Mouse (Mus musculus): ENCODE measurements around the gene Ubtd1. TPM values are rescaled to one million over a fixed set of nuclear protein-coding genes. Genes with fewer than 3 reads are reported as not detected.
A peak's percentile ranks its signal among the peaks of the same experiment; 100 is the strongest.

Gene Ubtd1
- polyA plus RNA-seq, 1 experiment from 2014 or later = 13.0 TPM

DNA sequence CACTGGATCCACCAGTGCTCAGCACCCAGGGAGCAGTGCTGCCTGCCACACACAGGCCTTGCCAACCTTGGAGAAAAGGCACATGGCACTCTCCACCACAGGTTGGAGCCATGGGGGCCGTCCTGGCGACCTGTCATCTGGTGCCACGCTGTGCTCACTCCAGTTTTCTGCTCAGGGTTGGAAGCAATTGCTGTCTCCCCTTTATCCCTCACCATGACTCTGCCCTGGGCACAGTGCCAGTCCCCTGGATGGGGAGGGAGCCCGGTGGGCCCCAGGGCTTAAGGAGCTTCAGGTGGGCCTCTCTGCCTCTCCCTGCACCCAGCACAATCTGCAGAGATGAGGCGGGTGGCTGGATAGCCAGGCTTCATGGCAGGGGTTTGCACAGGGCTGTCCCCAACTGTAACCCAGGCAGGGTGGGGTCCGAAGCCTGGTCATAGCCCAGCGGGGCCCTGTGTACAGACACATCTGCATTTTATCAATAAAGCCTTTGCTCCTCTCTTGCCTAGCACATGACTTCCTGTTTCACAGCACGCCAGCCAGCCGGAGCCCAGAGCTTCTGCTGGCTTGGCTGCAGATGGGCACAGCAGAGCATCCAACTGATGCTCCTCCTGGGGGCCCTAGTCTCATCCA lies 52.7 kb downstream of the Ubtd1 start:
- 72% methylated on average over 9 of the region's 9 CpGs for WGBS
- no peak overlapping the region for H3K27ac ChIP-seq (replicated peaks)
- ATAC-seq (ENCODE audit: low FRiP score, low read depth) = no peak

DNA sequence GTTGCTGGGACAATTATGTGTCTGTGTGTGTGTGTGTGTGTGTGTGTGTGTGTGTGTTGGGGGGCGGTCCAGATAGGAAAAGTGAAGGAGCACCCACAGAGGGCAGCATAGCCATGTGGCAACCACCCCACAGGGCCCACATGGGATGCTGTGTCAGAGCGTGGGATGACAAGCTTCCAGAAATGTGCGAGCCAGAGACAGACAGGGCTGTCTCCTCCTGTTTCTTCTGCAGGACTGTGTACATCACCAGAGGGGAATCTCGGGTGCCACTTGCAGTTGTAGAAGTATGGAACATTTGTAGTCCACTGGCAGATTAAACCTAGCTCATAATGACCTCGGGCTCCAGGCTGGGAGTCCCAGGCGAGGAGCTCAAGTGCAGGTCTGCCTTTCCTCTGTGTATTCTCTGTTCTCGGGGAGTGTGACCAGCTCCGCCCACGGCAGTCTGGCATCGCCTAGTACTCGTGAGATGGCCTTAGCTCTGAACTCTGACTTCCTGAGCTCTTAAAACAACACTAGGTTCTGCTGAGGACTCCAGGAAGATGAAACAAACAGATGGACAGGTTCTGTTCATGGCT lies 53.4 kb downstream of the Ubtd1 start:
- ATAC-seq (ENCODE audit: low FRiP score, low read depth) = peak; percentile 43
- no peak overlapping the region for H3K4me3 ChIP-seq
- 59% methylated on average over 11 of the region's 11 CpGs for WGBS

More for the DNA sequence above, 52.7 kb downstream of the Ubtd1 start:
- Histone ChIP-seq H3K27me3 (no peaks in the 10 kb centered on the region), H3K4me2 (no peak overlapping the region), H3K4me3 (no peak overlapping the region), H3K36me3 (no peaks in the 10 kb centered on the region), H3K9ac (no peak overlapping the region), H3K4me1 (replicated peaks) (peaks cover 9% of the 10 kb centered on the region; the same call in 1 of the 2 replicates), H3K9me3 (no peaks in the 10 kb centered on the region)

GRCm38 (mm10) chr19:42035456-42036248 lies 54.1 kb downstream of the Ubtd1 start, which contains the start of gene Ankrd2:
Gene Ankrd2 (plus strand): TSS chr19:42036000.
- Histone ChIP-seq H3K9me3 (no peaks in the 10 kb centered on the region), H3K27me3 (0 out of 2 replicates have a peak, but pooled peaks cover 1% of the 10 kb centered on the region), H3K4me3 (no peak within 1 kb of the TSS), H3K4me2 (no peak within 1 kb of the TSS), H3K36me3 (no peaks in the 10 kb centered on the region), H3K4me1 (replicated peaks) (peaks cover 9% of the 10 kb centered on the region; the same call in 1 of the 2 replicates), H3K9ac (no peak within 1 kb of the TSS), H3K27ac (replicated peaks) (no peak within 1 kb of the TSS)
- ATAC-seq (ENCODE audit: low FRiP score, low read depth) = peak; percentile 77
- 65% methylated on average over 19 of the region's 19 CpGs for WGBS

More for the DNA sequence above, 53.4 kb downstream of the Ubtd1 start:
- H3K9ac ChIP-seq = no peak overlapping the region
- no peak overlapping the region for H3K4me2 ChIP-seq
- H3K36me3 ChIP-seq = no peaks in the 10 kb centered on the region
- no peaks in the 10 kb centered on the region for H3K27me3 ChIP-seq
- H3K9me3 ChIP-seq = no peaks in the 10 kb centered on the region
- peaks cover 9% of the 10 kb centered on the region; the same call in 1 of the 2 replicates for H3K4me1 ChIP-seq (replicated peaks)
- no peak overlapping the region for H3K27ac ChIP-seq (replicated peaks)

DNA sequence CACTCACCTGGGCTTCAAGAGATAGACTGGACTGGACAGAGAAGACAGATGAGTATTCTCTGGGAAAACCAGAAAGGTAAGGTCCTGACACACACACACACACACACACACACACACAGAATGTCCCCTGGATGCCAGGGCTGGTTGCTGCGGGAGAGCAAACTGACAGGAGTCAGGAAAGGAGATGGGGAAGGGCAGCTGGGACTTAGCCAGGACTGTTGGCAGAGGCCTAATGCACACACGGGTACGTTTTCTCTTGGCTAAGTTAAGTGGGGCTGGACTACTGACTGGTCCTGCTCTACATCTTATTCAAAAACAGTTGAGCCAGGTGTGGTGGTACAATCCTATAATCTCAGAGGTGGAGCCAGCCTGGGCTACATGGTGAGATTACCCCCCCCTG lies 54.8 kb downstream of the Ubtd1 start:
- no peaks in the 10 kb centered on the region for H3K9me3 ChIP-seq
- WGBS = 67% methylated on average over 3 of the region's 3 CpGs
- no peak overlapping the region for H3K4me2 ChIP-seq
- no peak overlapping the region for H3K9ac ChIP-seq
- H3K36me3 ChIP-seq = no peaks in the 10 kb centered on the region
- H3K4me1 ChIP-seq (replicated peaks) = peaks cover 9% of the 10 kb centered on the region; the same call in 1 of the 2 replicates
- no peak for ATAC-seq (ENCODE audit: low FRiP score, low read depth)
- H3K27me3 ChIP-seq = 0 out of 2 replicates have a peak, but pooled peaks cover 4% of the 10 kb centered on the region
- H3K4me3 ChIP-seq = no peak overlapping the region
- H3K27ac ChIP-seq (replicated peaks) = no peak overlapping the region

- Histone ChIP-seq H3K4me1 (replicated peaks) (peaks cover 9% of the 10 kb centered on the region; the same call in 1 of the 2 replicates), H3K27ac (replicated peaks) (no peak overlapping the region), H3K9me3 (no peaks in the 10 kb centered on the region), H3K27me3 (0 out of 2 replicates have a peak, but pooled peaks cover 4% of the 10 kb centered on the region), H3K9ac (no peak overlapping the region), H3K4me3 (no peak overlapping the region), H3K4me2 (no peak overlapping the region), H3K36me3 (no peaks in the 10 kb centered on the region)
- no peak for ATAC-seq (ENCODE audit: low FRiP score, low read depth)
- WGBS = 81% methylated on average over 11 of the region's 11 CpGs
These were observed 55.7 kb downstream of the Ubtd1 start for GRCm38 (mm10) chr19:42037167-42037702.

DNA sequence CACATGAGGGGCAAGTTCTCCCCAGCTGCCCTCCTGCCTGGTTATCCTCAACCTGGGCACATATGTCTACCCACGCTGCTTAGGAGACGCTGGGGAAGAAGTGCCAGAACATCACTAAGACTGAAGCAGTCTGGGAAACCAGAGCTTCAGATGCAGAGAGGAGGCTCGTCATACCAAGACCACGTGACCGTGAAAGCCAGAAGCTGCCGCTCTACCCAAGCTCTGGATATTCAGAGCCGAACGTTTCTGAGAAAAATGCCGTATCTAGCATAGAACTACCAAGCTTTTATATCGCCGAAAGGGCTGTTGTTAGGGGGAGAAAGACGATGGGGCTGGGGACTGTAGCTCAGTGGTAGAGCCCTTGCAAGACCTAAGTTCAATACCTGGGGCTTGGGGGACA lies 56.7 kb downstream of the Ubtd1 start:
- no peak overlapping the region for H3K4me2 ChIP-seq
- WGBS = 93% methylated on average over 12 of the region's 12 CpGs
- H3K36me3 ChIP-seq = no peaks in the 10 kb centered on the region
- ATAC-seq (ENCODE audit: low FRiP score, low read depth) = no peak
- no peak overlapping the region for H3K4me3 ChIP-seq
- H3K27ac ChIP-seq (replicated peaks) = no peak overlapping the region
- 0 out of 2 replicates have a peak, but pooled peaks cover 4% of the 10 kb centered on the region for H3K27me3 ChIP-seq
- H3K4me1 ChIP-seq (replicated peaks) = peaks cover 9% of the 10 kb centered on the region; the same call in 1 of the 2 replicates
- no peak overlapping the region for H3K9ac ChIP-seq
- H3K9me3 ChIP-seq = no peaks in the 10 kb centered on the region

DNA sequence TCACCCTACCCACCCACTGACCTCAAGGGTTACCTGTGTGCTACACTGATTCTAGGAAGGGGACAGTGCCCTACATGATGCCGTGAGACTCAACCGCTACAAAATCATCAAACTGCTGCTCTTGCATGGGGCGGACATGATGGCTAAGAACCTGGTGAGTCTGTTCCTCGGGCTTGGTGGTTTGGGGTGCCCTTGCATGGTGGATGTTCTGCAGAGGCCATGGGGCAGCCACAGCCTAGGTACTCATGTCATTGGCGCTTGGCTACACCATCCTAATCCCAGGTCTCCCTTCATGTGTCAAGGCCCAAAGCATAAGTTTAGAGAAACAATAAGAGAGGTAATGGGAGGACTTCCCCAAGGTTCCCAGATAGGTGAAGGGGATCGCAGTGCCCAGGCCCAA lies 62.4 kb downstream of the Ubtd1 start:
- Histone ChIP-seq H3K9me3 (no peaks in the 10 kb centered on the region), H3K4me2 (no peak overlapping the region), H3K4me1 (replicated peaks) (no peaks in the 10 kb centered on the region), H3K9ac (no peak overlapping the region), H3K36me3 (no peaks in the 10 kb centered on the region), H3K4me3 (no peak overlapping the region), H3K27me3 (0 out of 2 replicates have a peak, but pooled peaks cover 4% of the 10 kb centered on the region), H3K27ac (replicated peaks) (no peak overlapping the region)
- WGBS = 98% methylated on average over 6 of the region's 6 CpGs
- no peak for ATAC-seq (ENCODE audit: low FRiP score, low read depth)

- no peaks in the 10 kb centered on the region for H3K36me3 ChIP-seq
- H3K4me1 ChIP-seq (replicated peaks) = no peaks in the 10 kb centered on the region
- 0 out of 2 replicates have a peak, but pooled peaks cover 4% of the 10 kb centered on the region for H3K27me3 ChIP-seq
- H3K9ac ChIP-seq = no peak within 1 kb of the TSS
- peak within 1 kb of the TSS; percentile 28 for H3K4me3 ChIP-seq
- H3K4me2 ChIP-seq = peak within 1 kb of the TSS; percentile 51
- H3K9me3 ChIP-seq = no peaks in the 10 kb centered on the region
- peak; percentile 84 for ATAC-seq (ENCODE audit: low FRiP score, low read depth)
- H3K27ac ChIP-seq (replicated peaks) = no peak within 1 kb of the TSS
- WGBS = 28% methylated on average over 23 of the region's 23 CpGs
These were observed 63.9 kb downstream of the Ubtd1 start, which contains the start of gene Hoga1 for GRCm38 (mm10) chr19:42045269-42046102. Gene Hoga1 (plus strand): TSS chr19:42045610.

DNA sequence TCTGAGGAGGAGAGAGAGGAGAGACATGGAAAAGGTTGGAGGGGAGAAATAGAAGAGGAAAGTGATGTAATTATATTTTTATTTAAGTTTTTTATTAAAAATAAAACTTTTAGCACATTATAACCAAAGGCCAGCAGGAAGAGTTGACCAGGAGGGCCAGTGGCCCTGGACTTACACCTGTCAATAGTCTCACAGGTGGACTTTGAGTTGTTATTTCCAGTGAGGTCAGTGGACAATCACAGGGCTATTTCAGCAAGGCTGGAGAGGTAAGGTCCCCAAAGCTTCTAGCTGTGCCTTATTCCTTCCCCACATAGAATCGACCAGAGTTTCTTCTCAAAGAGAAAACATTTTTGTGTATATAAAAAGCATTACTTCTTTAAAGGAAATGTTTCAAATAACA lies 68.7 kb downstream of the Ubtd1 start:
- no peak for ATAC-seq (ENCODE audit: low FRiP score, low read depth)
- Histone ChIP-seq H3K27me3 (no peaks in the 10 kb centered on the region), H3K9ac (no peak overlapping the region), H3K4me2 (no peak overlapping the region), H3K36me3 (no peaks in the 10 kb centered on the region), H3K9me3 (no peaks in the 10 kb centered on the region), H3K4me3 (no peak overlapping the region), H3K4me1 (replicated peaks) (no peaks in the 10 kb centered on the region), H3K27ac (replicated peaks) (no peak overlapping the region)
- WGBS = 90% methylated on average over 1 of the region's 1 CpGs

- no peak for ATAC-seq (ENCODE audit: low FRiP score, low read depth)
- Histone ChIP-seq H3K27ac (replicated peaks) (no peak overlapping the region), H3K27me3 (no peaks in the 10 kb centered on the region), H3K4me1 (replicated peaks) (no peaks in the 10 kb centered on the region), H3K9me3 (no peaks in the 10 kb centered on the region), H3K4me2 (no peak overlapping the region), H3K36me3 (no peaks in the 10 kb centered on the region), H3K4me3 (no peak overlapping the region), H3K9ac (no peak overlapping the region)
- 94% methylated on average over 3 of the region's 3 CpGs for WGBS
These were observed 69.8 kb downstream of the Ubtd1 start for GRCm38 (mm10) chr19:42051351-42051750.

DNA sequence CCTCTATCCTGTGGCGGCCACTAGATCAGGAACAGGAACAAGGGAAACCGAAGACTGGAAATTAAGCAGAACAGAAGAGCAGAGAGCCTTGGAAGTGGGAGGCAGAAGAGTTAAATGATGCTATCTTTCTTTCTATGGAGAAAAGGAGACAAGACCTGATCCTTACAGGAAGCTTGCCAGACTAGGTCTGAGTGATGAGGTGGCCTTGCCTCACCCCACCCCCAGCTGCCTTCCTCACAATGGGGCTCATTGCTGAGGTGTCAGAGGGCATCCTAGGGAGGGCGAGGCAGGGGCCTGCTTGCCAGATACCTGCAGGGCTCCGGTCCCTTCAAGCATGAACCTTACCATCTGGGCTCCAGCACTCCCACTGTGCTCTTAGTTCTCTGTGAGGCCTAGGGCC lies 70.4 kb downstream of the Ubtd1 start, which contains the start of gene 4933411K16Rik:
4933411K16Rik (plus strand) TSS at position 301 of the 400 bp plus-strand sequence.
- Histone ChIP-seq H3K36me3 (no peaks in the 10 kb centered on the region), H3K9ac (no peak within 1 kb of the TSS), H3K9me3 (no peaks in the 10 kb centered on the region), H3K27me3 (no peaks in the 10 kb centered on the region), H3K4me1 (replicated peaks) (no peaks in the 10 kb centered on the region), H3K27ac (replicated peaks) (no peak within 1 kb of the TSS), H3K4me2 (no peak within 1 kb of the TSS), H3K4me3 (no peak within 1 kb of the TSS)
- ATAC-seq (ENCODE audit: low FRiP score, low read depth) = no peak
- 68% methylated on average over 4 of the region's 4 CpGs for WGBS
